Mouse (Mus musculus): Measurements from ENCODE around the gene Rhou.

- TF ChIP-seq CTCF (IDR thresholded peaks at IDR 0.05) (no peak), EP300 (IDR thresholded peaks at IDR 0.05) (no peak)
These were observed 29.6 kb downstream of the Rhou start for GRCm38 (mm10) chr8:123683321-123683720.

All from lung, postnatal 0 days (tissue).